Mouse (Mus musculus) MEL (cell line): ENCODE measurements around the gene Nrxn3. TPM values are rescaled to one million over a fixed set of nuclear protein-coding genes. Genes with fewer than 3 reads are reported as not detected.

ENCODE experiments used
- DNase-seq: peaks from one replicate; pipeline ENCODE4 v3.0.0; 2011; ENCODE audit warnings: low read depth, low spot score
- H3K27ac ChIP-seq: 2 replicates; pipeline ENCODE4 v1.5.1; 2012; ENCODE audit warnings: low read depth, mild to moderate bottlenecking, control low read depth, low read length, moderate library complexity; ENCODE audit not compliant: control insufficient read depth
- H3K27me3 ChIP-seq, 2 experiments: fragments of 150-350 bp in 1 of 2; sonication (generic) in 1 of 2; 2 replicates each; pipeline ENCODE4 v1.6.1; 2012; ENCODE audit warnings: low read length in 2 of 2, mild to moderate bottlenecking in 2 of 2, improper control_type of control experiment in 1 of 2, moderate library complexity in 1 of 2; ENCODE audit not compliant: insufficient read depth in 2 of 2, control insufficient read depth in 1 of 2
- H3K36me3 ChIP-seq, 2 experiments: 2 replicates each; pipeline ENCODE4 v1.6.1; 2012 to 2014; ENCODE audit warnings: low read length in 2 of 2, improper control_type of control experiment in 1 of 2, inconsistent platforms in 1 of 2, mild to moderate bottlenecking in 1 of 2; ENCODE audit not compliant: insufficient read depth in 2 of 2, control insufficient read depth in 1 of 2
- H3K4me1 ChIP-seq, 2 experiments: fragments of 150-350 bp in 1 of 2; sonication (generic) in 1 of 2; 2 replicates each; pipeline ENCODE4 v1.6.1; 2012; ENCODE audit warnings: low read length in 2 of 2, improper control_type of control experiment in 1 of 2, mild to moderate bottlenecking in 1 of 2; ENCODE audit not compliant: insufficient read depth in 2 of 2, control insufficient read depth in 1 of 2
- H3K4me3 ChIP-seq, 2 experiments: fragments of 150-350 bp in 1 of 2; sonication (generic) in 1 of 2; 2 replicates each; pipeline ENCODE4 v1.5.1; 2012; ENCODE audit warnings: low read depth in 2 of 2, low read length in 2 of 2, mild to moderate bottlenecking in 2 of 2, moderate library complexity in 2 of 2, control low read depth in 1 of 2, improper control_type of control experiment in 1 of 2; ENCODE audit not compliant: control insufficient read depth in 1 of 2, insufficient read depth in 1 of 2
- H3K79me2 ChIP-seq: 2 replicates; pipeline ENCODE4 v1.6.1; 2012; ENCODE audit warnings: mild to moderate bottlenecking, low read length, moderate library complexity; ENCODE audit not compliant: control insufficient read depth, poor library complexity, insufficient read depth
- H3K9ac ChIP-seq: 2 replicates; pipeline ENCODE4 v1.6.1; 2012; ENCODE audit warnings: low read depth, mild to moderate bottlenecking, control low read depth, low read length, moderate library complexity; ENCODE audit not compliant: control insufficient read depth, poor library complexity, severe bottlenecking
- H3K9me3 ChIP-seq: fragments of 150-350 bp; sonication (generic); replicated peaks from 2 replicates; pipeline ENCODE4 v1.6.1; 2012; ENCODE audit warnings: mild to moderate bottlenecking, low read length, improper control_type of control experiment, moderate library complexity; ENCODE audit not compliant: insufficient read depth
- CHD1 ChIP-seq: IDR thresholded peaks from 2 replicates; pipeline ENCODE4 v1.6.1; 2012; ENCODE audit warnings: low read depth, mild to moderate bottlenecking, inconsistent platforms, low read length, improper control_type of control experiment
- GABPA ChIP-seq: IDR thresholded peaks from 2 replicates; pipeline ENCODE4 v1.6.1; 2012; ENCODE audit warnings: low read depth, mild to moderate bottlenecking, inconsistent platforms, low read length, improper control_type of control experiment, moderate library complexity
- JUND ChIP-seq: IDR thresholded peaks from 2 replicates; pipeline ENCODE4 v1.6.1; 2011; ENCODE audit warnings: low read depth, mild to moderate bottlenecking, improper control_type of control experiment, low read length
- MAX ChIP-seq: IDR thresholded peaks from 2 replicates; pipeline ENCODE4 v1.6.1; 2011; ENCODE audit warnings: low read length, improper control_type of control experiment
- NELFE ChIP-seq: IDR thresholded peaks from 2 replicates; pipeline ENCODE4 v1.6.1; 2011; ENCODE audit warnings: low read depth, low read length, improper control_type of control experiment
- SMC3 ChIP-seq: IDR thresholded peaks from 2 replicates; pipeline ENCODE4 v1.6.1; 2011; ENCODE audit warnings: low read depth, low read length, improper control_type of control experiment
- TBP ChIP-seq: IDR thresholded peaks from 2 replicates; pipeline ENCODE4 v1.8.0; 2011; ENCODE audit warnings: low read depth, low read length, improper control_type of control experiment
- USF1 ChIP-seq: IDR thresholded peaks from 2 replicates; pipeline ENCODE4 v1.6.1; 2014; ENCODE audit warnings: low read depth, mild to moderate bottlenecking, inconsistent platforms, low read length, improper control_type of control experiment, moderate library complexity
- ZC3H11A ChIP-seq: IDR thresholded peaks from 2 replicates; pipeline ENCODE4 v1.6.1; 2012; ENCODE audit warnings: low read depth, mild to moderate bottlenecking, inconsistent platforms, low read length, improper control_type of control experiment
- ZMIZ1 ChIP-seq: IDR thresholded peaks from 2 replicates; pipeline ENCODE4 v1.6.1; 2012; ENCODE audit warnings: low read depth, mild to moderate bottlenecking, inconsistent platforms, low read length, improper control_type of control experiment, moderate library complexity
- polyA plus RNA-seq, 2 experiments: library from polyadenylated mRNA; stranded (reverse) in 1 of 2; unstranded in 1 of 2; fragments of >175 nt in 1 of 2; fragments of >200 nt in 1 of 2; gene quantifications; 2 replicates each; pipeline versions ENCODE4 v1.2.1 to v1.2.4; 2012; ENCODE audit warnings: low replicate concordance in 2 of 2, low read depth in 1 of 2; ENCODE audit not compliant: insufficient read length in 2 of 2, insufficient read depth in 1 of 2, missing spikeins in 1 of 2
- total RNA-seq: library from RNA; depleted of rRNA; stranded (reverse); fragments of 300-350 nt; gene quantifications from 2 replicates; pipeline ENCODE4 v1.2.3, GENCODE M21; 2012

Nrxn3 gene
- total and polyA plus RNA-seq, 3 experiments = not detected

DNA sequence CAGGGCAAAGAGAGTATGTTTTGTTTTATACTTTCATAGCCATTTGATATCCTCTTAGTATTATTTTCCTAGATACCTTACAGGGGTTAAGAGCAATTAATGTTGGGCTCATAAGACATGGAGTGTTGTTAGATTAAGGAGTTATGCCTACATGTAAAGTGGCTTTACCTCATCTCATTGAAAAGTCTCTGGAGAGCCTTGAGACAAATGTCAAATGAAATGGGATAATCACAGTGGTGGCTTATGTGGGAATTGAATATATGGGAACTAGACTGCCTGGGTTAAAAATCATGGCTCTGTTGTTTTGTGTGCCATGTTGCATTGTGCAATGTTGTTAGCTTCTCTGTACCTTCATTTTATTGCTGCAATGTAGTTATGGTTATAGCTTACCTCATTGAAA, 327.0 kb downstream of the Nrxn3 start:
- H3K9me3 ChIP-seq = no peaks in the 10 kb centered on the region
- no peak overlapping the region for H3K9ac ChIP-seq
- no peaks in the 10 kb centered on the region for H3K4me1 ChIP-seq
- H3K27ac ChIP-seq = no peak overlapping the region
- no peaks in the 10 kb centered on the region for H3K36me3 ChIP-seq
- no peak overlapping the region for H3K4me3 ChIP-seq
- H3K79me2 ChIP-seq = no peaks in the 10 kb centered on the region
- TF ChIP-seq TBP (no peak), MAX (no peak)
- no peaks in the 10 kb centered on the region for H3K27me3 ChIP-seq
- DNase-seq = no peak

GRCm38 (mm10) chr12:89072436-89072835, 349.8 kb downstream of the Nrxn3 start:
- DNase-seq = no peak
- no peaks in the 10 kb centered on the region for H3K9me3 ChIP-seq
- H3K79me2 ChIP-seq = no peaks in the 10 kb centered on the region
- no peak overlapping the region for H3K4me3 ChIP-seq
- H3K4me1 ChIP-seq = no peaks in the 10 kb centered on the region
- H3K36me3 ChIP-seq = no peaks in the 10 kb centered on the region
- H3K27me3 ChIP-seq = no peaks in the 10 kb centered on the region; a peak in 1 of 4 replicates
- no peak overlapping the region for H3K27ac ChIP-seq
- TF ChIP-seq JUND (no peak), NELFE (no peak), ZMIZ1 (no peak), SMC3 (no peak)
- no peak overlapping the region for H3K9ac ChIP-seq

- H3K4me1 ChIP-seq = no peaks in the 10 kb centered on the region
- no peak overlapping the region for H3K9ac ChIP-seq
- H3K27me3 ChIP-seq = no peaks in the 10 kb centered on the region; a peak in 1 of 4 replicates
- H3K27ac ChIP-seq = no peak overlapping the region
- no peaks in the 10 kb centered on the region for H3K36me3 ChIP-seq
- no peaks in the 10 kb centered on the region for H3K9me3 ChIP-seq
- H3K79me2 ChIP-seq = no peaks in the 10 kb centered on the region
- DNase-seq = no peak
- TF ChIP-seq USF1 (no peak), MAX (no peak), ZC3H11A (no peak), TBP (no peak), ZMIZ1 (no peak), NELFE (no peak), CHD1 (no peak), GABPA (no peak)
- no peak overlapping the region for H3K4me3 ChIP-seq
Measured at GRCm38 (mm10) chr12:89073167-89073743, 350.6 kb downstream of the Nrxn3 start.
